Mouse (Mus musculus) hindbrain, embryonic 13.5 days (tissue): ENCODE data around the gene Olfr316. TPM values are rescaled to one million over a fixed set of nuclear protein-coding genes. Genes with fewer than 3 reads are reported as not detected.
"Not testable (repeated sequence)": the region's sequence is repeated elsewhere in the genome, so short reads cannot be mapped to it uniquely, and the experiment has no call there.

Source experiments
- ATAC-seq: fragments of 200-750 bp; cut with Nextera tagmentation; 2 replicates; pipeline ENCODE4 v1.8.0; 2017; ENCODE audit warnings: moderate TSS enrichment; ENCODE audit not compliant: low FRiP score
- H3K27ac ChIP-seq: fragments of 300-500 bp; sonication (generic); 2 replicates; pipeline ENCODE4 v1.5.1; 2015; ENCODE audit warnings: inconsistent platforms, mild to moderate bottlenecking, moderate library complexity
- H3K27me3 ChIP-seq: fragments of 300-500 bp; sonication (generic); 2 replicates; pipeline ENCODE4 v1.6.1; 2015; ENCODE audit warnings: mild to moderate bottlenecking, inconsistent platforms
- H3K36me3 ChIP-seq: fragments of 300-500 bp; sonication (generic); 2 replicates; pipeline ENCODE4 v1.6.1; 2015; ENCODE audit warnings: mild to moderate bottlenecking, inconsistent platforms
- H3K4me1 ChIP-seq: fragments of 300-500 bp; sonication (generic); replicated peaks from 2 replicates; pipeline ENCODE4 v1.6.1; 2015; ENCODE audit warnings: inconsistent platforms
- H3K4me2 ChIP-seq: fragments of 300-500 bp; sonication (generic); 2 replicates; pipeline ENCODE4 v1.6.1; 2015; ENCODE audit warnings: inconsistent platforms, mild to moderate bottlenecking, moderate library complexity
- H3K4me3 ChIP-seq: fragments of 300-500 bp; sonication (generic); 2 replicates; pipeline ENCODE4 v1.5.1; 2015; ENCODE audit warnings: mild to moderate bottlenecking, inconsistent platforms
- H3K9ac ChIP-seq: fragments of 300-500 bp; sonication (generic); 2 replicates; pipeline ENCODE4 v1.6.1; 2015; ENCODE audit warnings: mild to moderate bottlenecking, inconsistent platforms
- H3K9me3 ChIP-seq: fragments of 300-500 bp; sonication (generic); 2 replicates; pipeline ENCODE4 v1.6.1; 2016; ENCODE audit warnings: inconsistent platforms
- WGBS: fragments of 180-500 bp; shearing (Covaris S2); methylation state at CpG from one replicate; pipeline ENCODE4 v1.1.7; 2015; 5-methylcytosine and 5-hydroxymethylcytosine counted together
- polyA plus RNA-seq: library from polyadenylated mRNA; unstranded; fragments of >200 nt; fragmentation: Nextera tagmentation; extraction: Ambion mirVana; gene quantifications from 2 replicates; pipeline ENCODE4 v1.2.1, GENCODE M21; 2015

Gene Olfr316
- not detected in 2 replicates for polyA plus RNA-seq

DNA sequence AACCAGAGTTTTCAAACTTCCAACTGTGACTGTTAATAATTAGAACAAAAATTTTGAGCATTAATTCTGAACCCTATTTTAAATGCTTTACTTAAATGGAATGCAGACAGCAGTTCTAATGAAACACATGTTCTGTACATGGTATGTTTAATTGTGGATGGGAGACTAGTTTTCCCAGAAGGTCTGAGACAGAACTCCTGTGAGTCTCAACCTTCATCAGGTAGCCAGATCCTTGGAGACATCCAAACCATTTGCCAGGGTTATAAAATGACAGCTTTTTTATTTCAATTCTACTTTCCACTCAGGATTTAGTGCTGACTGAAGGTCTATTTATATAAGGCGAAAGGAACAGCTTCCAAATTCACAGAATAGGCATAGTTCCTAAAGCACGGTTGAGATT is at the start of gene Olfr316:
Olfr316 (plus strand) TSS at position 301 of the 400 bp plus-strand sequence.
- Histone ChIP-seq H3K9ac (no peak within 1 kb of the TSS), H3K4me1 (no peaks in the 10 kb centered on the region), H3K4me3 (no peak within 1 kb of the TSS), H3K4me2 (no peak within 1 kb of the TSS), H3K27me3 (no peaks in the 10 kb centered on the region), H3K27ac (no peak within 1 kb of the TSS), H3K9me3 (no peaks in the 10 kb centered on the region), H3K36me3 (no peaks in the 10 kb centered on the region)
- ATAC-seq, result no peak
- 90% methylated on average over 2 of the region's 2 CpGs for WGBS

DNA sequence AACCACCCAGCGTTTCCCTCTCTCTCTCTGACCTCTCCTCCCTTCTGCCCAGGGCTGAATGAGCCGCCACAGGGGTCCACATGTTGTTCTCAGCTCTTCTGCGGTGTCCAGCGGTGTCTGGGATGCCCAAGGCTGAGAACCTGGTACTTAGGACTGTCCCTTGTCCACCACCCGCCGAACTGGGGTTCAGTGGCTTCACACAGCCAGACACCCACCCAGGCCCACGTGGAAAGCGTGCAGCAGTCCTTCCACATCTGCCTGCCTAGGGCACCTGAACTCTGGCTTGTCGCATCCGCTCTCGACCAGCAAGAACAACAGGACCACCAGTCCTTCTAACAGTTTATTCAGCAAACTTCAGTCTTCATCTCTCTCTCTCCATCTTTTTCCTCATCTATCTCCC is 43.4 kb upstream of the Olfr316 start:
- no peak overlapping the region for H3K27ac ChIP-seq
- H3K4me1 ChIP-seq, result no peaks in the 10 kb centered on the region
- no peak overlapping the region for H3K4me2 ChIP-seq
- no peak overlapping the region for H3K4me3 ChIP-seq
- no peaks in the 10 kb centered on the region for H3K9me3 ChIP-seq
- ATAC-seq, result no peak
- 82% methylated on average over 11 of the region's 11 CpGs for WGBS
- no peaks in the 10 kb centered on the region for H3K27me3 ChIP-seq
- no peaks in the 10 kb centered on the region for H3K36me3 ChIP-seq
- no peak overlapping the region for H3K9ac ChIP-seq

DNA sequence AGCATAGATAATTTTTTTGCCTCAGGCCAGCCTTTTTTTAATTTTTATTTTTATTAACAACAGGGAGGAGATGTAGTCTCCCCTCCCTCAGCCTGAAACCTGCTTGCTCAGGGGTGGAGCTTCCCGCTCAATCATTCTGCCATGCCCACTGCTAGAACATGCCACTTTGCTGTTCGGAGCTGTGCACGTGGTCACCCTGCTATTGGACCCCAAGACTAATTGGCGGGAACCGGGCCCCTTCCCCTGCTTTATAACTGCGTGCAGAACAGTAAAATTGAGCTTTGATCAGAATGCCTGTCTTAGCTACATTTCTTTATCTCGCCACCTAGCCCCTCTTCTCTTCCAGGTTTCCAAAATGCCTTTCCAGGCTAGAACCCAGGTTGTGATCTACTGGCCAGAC is 34.8 kb upstream of the Olfr316 start:
- H3K36me3 ChIP-seq, ATAC-seq, H3K4me1 ChIP-seq, H3K9me3 ChIP-seq, H3K4me3 ChIP-seq, H3K4me2 ChIP-seq, H3K27me3 ChIP-seq, H3K27ac ChIP-seq, H3K9ac ChIP-seq: not testable (repeated sequence)
- WGBS, result 94% methylated on average over 7 of the region's 7 CpGs

GRCm38 (mm10) chr11:58719701-58720100 is 32.8 kb upstream of the Olfr316 start:
- H3K4me3 ChIP-seq, result no peak overlapping the region
- no peaks in the 10 kb centered on the region for H3K27me3 ChIP-seq
- H3K36me3 ChIP-seq, result no peaks in the 10 kb centered on the region
- ATAC-seq, result no peak
- no peak overlapping the region for H3K9ac ChIP-seq
- no peak overlapping the region for H3K4me2 ChIP-seq
- no peaks in the 10 kb centered on the region for H3K4me1 ChIP-seq
- H3K9me3 ChIP-seq, result no peaks in the 10 kb centered on the region
- 90% methylated on average over 4 of the region's 4 CpGs for WGBS
- no peak overlapping the region for H3K27ac ChIP-seq

DNA sequence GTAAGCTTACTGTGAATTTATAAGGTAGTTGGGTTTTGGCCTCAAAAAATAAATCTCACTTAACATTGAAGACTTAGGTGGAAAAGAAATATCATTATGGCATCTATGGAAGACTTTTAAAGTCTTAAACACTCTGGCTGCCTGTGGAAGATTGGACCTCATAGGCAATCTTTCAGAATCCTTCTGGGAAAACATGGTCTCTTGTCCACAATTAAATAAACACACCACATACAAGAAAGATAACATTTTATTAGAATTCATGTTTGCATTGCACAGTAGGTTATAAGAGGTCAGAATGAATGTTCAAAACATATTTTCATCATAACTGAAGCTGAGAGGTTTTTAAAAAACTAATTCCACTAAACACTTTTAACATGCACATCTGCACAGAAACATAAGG is 28.6 kb upstream of the Olfr316 start, which contains the start of gene Olfr318:
Olfr318 (minus strand) TSS at position 101 of the 400 bp plus-strand sequence.
- H3K4me3 ChIP-seq, result no peak within 1 kb of the TSS
- H3K27ac ChIP-seq, result no peak within 1 kb of the TSS
- no peaks in the 10 kb centered on the region for H3K4me1 ChIP-seq
- no peaks in the 10 kb centered on the region for H3K9me3 ChIP-seq
- no peak for ATAC-seq
- H3K4me2 ChIP-seq, result no peak within 1 kb of the TSS
- no peaks in the 10 kb centered on the region for H3K27me3 ChIP-seq
- H3K36me3 ChIP-seq, result no peaks in the 10 kb centered on the region
- no peak within 1 kb of the TSS for H3K9ac ChIP-seq

DNA sequence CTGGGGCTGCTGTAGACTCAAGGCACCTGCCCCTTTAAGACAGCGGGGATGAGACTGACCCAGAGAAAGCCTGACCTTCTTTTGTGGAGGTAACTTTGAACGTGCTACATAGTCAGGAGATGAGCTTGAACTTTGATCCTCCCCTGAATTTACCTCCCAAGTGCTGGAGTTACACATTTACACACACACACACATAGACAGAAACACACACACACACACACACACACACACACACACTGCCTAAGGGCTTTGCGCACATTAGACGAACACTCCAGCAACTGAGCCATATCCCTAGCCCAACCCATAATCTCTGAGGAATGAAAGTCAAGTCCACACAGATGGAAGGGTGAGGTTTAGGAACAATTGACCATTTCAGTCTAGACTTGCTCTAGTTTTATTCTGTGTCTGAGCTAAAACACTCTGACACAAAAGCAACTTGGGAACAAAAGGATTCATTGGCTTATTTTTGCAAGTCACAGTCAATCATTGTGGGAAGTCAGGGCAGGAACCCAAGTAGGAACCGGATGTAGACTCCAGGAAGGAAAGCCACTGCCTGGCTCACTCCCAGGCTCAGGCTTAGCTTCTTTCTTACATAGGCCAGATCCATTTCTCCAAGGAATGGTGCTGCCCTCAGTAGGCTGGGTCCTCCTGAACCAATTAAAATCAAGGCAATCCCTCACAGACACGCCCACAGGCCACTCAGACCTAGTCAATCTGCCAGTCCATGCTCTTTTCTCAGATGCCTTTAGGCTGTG is 24.5 kb upstream of the Olfr316 start:
- not testable (repeated sequence) for ATAC-seq, H3K4me2 ChIP-seq, H3K27me3 ChIP-seq, H3K9me3 ChIP-seq, H3K9ac ChIP-seq, H3K4me1 ChIP-seq, H3K27ac ChIP-seq, H3K36me3 ChIP-seq, H3K4me3 ChIP-seq
- WGBS, result 86% methylated on average over 6 of the region's 6 CpGs

GRCm38 (mm10) chr11:58733372-58733771 is 19.2 kb upstream of the Olfr316 start:
- no peaks in the 10 kb centered on the region for H3K27me3 ChIP-seq
- H3K4me2 ChIP-seq, result no peak overlapping the region
- no peak overlapping the region for H3K9ac ChIP-seq
- WGBS, result 48% methylated on average over 3 of the region's 3 CpGs
- H3K4me1 ChIP-seq, result no peaks in the 10 kb centered on the region
- no peak overlapping the region for H3K27ac ChIP-seq
- H3K9me3 ChIP-seq, result no peaks in the 10 kb centered on the region
- no peaks in the 10 kb centered on the region for H3K36me3 ChIP-seq
- ATAC-seq, result no peak
- no peak overlapping the region for H3K4me3 ChIP-seq

- no peak within 1 kb of the TSS for H3K4me2 ChIP-seq
- no peak within 1 kb of the TSS for H3K27ac ChIP-seq
- H3K9ac ChIP-seq, result no peak within 1 kb of the TSS
- no peaks in the 10 kb centered on the region for H3K36me3 ChIP-seq
- ATAC-seq, result no peak
- no peaks in the 10 kb centered on the region for H3K9me3 ChIP-seq
- H3K4me1 ChIP-seq, result no peaks in the 10 kb centered on the region
- no peak within 1 kb of the TSS for H3K4me3 ChIP-seq
- H3K27me3 ChIP-seq, result no peaks in the 10 kb centered on the region
- 79% methylated on average over 4 of the region's 4 CpGs for WGBS
These were observed 13.7 kb upstream of the Olfr316 start, which contains the start of gene Olfr317 for GRCm38 (mm10) chr11:58738792-58739262. Olfr317 (minus strand) TSS chr11:58739212.

GRCm38 (mm10) chr11:58751096-58751495 is 1.4 kb upstream of the Olfr316 start:
- H3K36me3 ChIP-seq, H3K9me3 ChIP-seq, H3K9ac ChIP-seq, H3K27me3 ChIP-seq, H3K4me2 ChIP-seq, H3K4me3 ChIP-seq, H3K27ac ChIP-seq, ATAC-seq, H3K4me1 ChIP-seq: not testable (repeated sequence)
- 86% methylated on average over 18 of the region's 18 CpGs for WGBS

GRCm38 (mm10) chr11:58772888-58773287 is 20.4 kb downstream of the Olfr316 start, which contains the start of gene Olfr315:
Olfr315 (plus strand) TSS chr11:58773188.
- ATAC-seq, result no peak

DNA sequence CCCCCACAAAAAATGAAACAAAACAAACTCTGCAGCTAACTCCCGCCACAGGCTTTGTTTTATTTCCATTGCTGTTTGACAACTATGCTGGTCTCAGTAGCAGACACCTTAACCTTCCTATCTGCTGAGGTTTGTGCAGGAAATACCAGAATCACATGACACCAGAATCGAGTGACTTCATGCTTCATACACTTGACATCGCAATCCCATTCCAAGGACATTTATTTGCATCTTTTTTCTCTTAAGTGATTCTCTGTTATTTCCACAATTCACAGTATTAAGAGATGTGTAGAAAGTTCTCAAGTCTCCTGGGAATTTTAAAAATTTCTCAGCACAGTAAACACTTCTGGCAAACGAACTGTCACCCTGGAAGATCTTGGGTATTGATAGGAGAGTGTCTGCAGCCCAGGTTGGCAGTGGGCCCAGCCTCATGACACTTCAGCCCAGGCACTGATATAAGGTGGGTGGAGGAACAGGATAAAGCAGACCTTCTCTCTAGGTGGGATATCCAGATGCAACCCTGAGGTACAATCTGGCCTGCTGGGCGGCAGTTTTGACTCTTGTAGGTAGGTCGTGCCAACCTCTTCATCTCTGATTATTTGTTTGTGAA is 30.1 kb downstream of the Olfr316 start, which contains the start of gene Olfr314:
Olfr314 (plus strand) TSS at position 473 of the 610 bp plus-strand sequence.
- no peak within 1 kb of the TSS for H3K9ac ChIP-seq
- 86% methylated on average over 6 of the region's 6 CpGs for WGBS
- no peaks in the 10 kb centered on the region for H3K27me3 ChIP-seq
- no peaks in the 10 kb centered on the region for H3K9me3 ChIP-seq
- ATAC-seq, result no peak
- no peak within 1 kb of the TSS for H3K4me3 ChIP-seq
- H3K27ac ChIP-seq, result no peak within 1 kb of the TSS
- H3K4me1 ChIP-seq, result no peaks in the 10 kb centered on the region
- no peak within 1 kb of the TSS for H3K4me2 ChIP-seq
- no peaks in the 10 kb centered on the region for H3K36me3 ChIP-seq

More at GRCm38 (mm10) chr11:58772888-58773287, 20.4 kb downstream of the Olfr316 start, which contains the start of gene Olfr315:
- Histone ChIP-seq H3K4me2 (no peak within 1 kb of the TSS), H3K27me3 (no peaks in the 10 kb centered on the region), H3K27ac (no peak within 1 kb of the TSS), H3K4me1 (no peaks in the 10 kb centered on the region), H3K9me3 (no peaks in the 10 kb centered on the region), H3K36me3 (no peaks in the 10 kb centered on the region), H3K9ac (no peak within 1 kb of the TSS), H3K4me3 (no peak within 1 kb of the TSS)

GRCm38 (mm10) chr11:58784182-58784581 is 31.6 kb downstream of the Olfr316 start:
- H3K27ac ChIP-seq, result no peak overlapping the region
- H3K36me3 ChIP-seq, result no peaks in the 10 kb centered on the region
- no peak for ATAC-seq
- WGBS, result 72% methylated on average over 2 of the region's 2 CpGs
- H3K9me3 ChIP-seq, result no peaks in the 10 kb centered on the region
- H3K4me3 ChIP-seq, result no peak overlapping the region
- no peak overlapping the region for H3K9ac ChIP-seq
- H3K4me1 ChIP-seq, result peaks cover under 1% of the 10 kb centered on the region; the same call in 1 of the 2 replicates
- no peak overlapping the region for H3K4me2 ChIP-seq
- H3K27me3 ChIP-seq, result no peaks in the 10 kb centered on the region
